Mouse (Mus musculus): ENCODE measurements at regions not wholly inside any gene's neighbourhood (a gene's known extent, or its start where the extent isn't known, plus 50 kb on each side); places are given as distances from the start of the nearest gene placed in this dataset.

GRCm38 (mm10) chr13:111044328-111045002 is 210.3 kb upstream of the Actbl2 start:
- Histone ChIP-seq H3K9ac (ENCODE audit: insufficient read depth, low read depth, low read length, poor library complexity, severe bottlenecking) (no peak overlapping the region), H3K9me3 (ENCODE audit: control insufficient read depth, insufficient read depth, low read depth, low read length) (no peaks in the 10 kb centered on the region), H3K36me3 (ENCODE audit: control insufficient read depth, insufficient read depth, low read length, poor library complexity, severe bottlenecking) (no peaks in the 10 kb centered on the region), H3K4me3 (ENCODE audit: insufficient read depth in 1 of 2, low read depth in 1 of 2, low read length in 2 of 2, poor library complexity in 1 of 2, severe bottlenecking in 1 of 2) (no peak overlapping the region), H3K27ac (ENCODE audit: insufficient read depth, low read depth, low read length, poor library complexity, severe bottlenecking) (no peak overlapping the region), H3K4me1 (ENCODE audit: control insufficient read depth in 2 of 2, insufficient read depth in 2 of 2, low read length in 2 of 2, poor library complexity in 1 of 2) (no peaks in the 10 kb centered on the region)
- no peak for DNase-seq (ENCODE audit: low read depth, low spot score)
- in situ Hi-C loops (cut with MboI; ENCODE audit: low sequenced_read_pairs in 2 of 2, unreplicated experiment in 2 of 2) = no loop called here
- no peak for TF ChIP-seq HCFC1 (IDR thresholded peaks at IDR 0.05; ENCODE audit: borderline replicate concordance, insufficient read depth, low read length)

- TF ChIP-seq HCFC1 (IDR thresholded peaks at IDR 0.05; ENCODE audit: borderline replicate concordance, insufficient read depth, low read length) (no peak), CHD2 (IDR thresholded peaks at IDR 0.05; ENCODE audit: low read depth, low read length) (no peak), MAFK (IDR thresholded peaks at IDR 0.05; ENCODE audit: insufficient read depth, low read depth, low read length) (no peak), ZNF384 (IDR thresholded peaks at IDR 0.05; ENCODE audit: low read depth, low read length) (no peak), ZC3H11A (IDR thresholded peaks at IDR 0.05; ENCODE audit: borderline replicate concordance, low read depth, low read length) (no peak)
- Histone ChIP-seq H3K4me3 (ENCODE audit: insufficient read depth in 1 of 2, low read depth in 1 of 2, low read length in 2 of 2, poor library complexity in 1 of 2, severe bottlenecking in 1 of 2) (no peak overlapping the region), H3K9ac (ENCODE audit: insufficient read depth, low read depth, low read length, poor library complexity, severe bottlenecking) (no peak overlapping the region), H3K27ac (ENCODE audit: insufficient read depth, low read depth, low read length, poor library complexity, severe bottlenecking) (no peak overlapping the region), H3K36me3 (ENCODE audit: control insufficient read depth, insufficient read depth, low read length, poor library complexity, severe bottlenecking) (no peaks in the 10 kb centered on the region), H3K9me3 (ENCODE audit: control insufficient read depth, insufficient read depth, low read depth, low read length) (no peaks in the 10 kb centered on the region), H3K4me1 (ENCODE audit: control insufficient read depth in 2 of 2, insufficient read depth in 2 of 2, low read length in 2 of 2, poor library complexity in 1 of 2) (no peaks in the 10 kb centered on the region)
- no peak for DNase-seq (ENCODE audit: low read depth, low spot score)
- in situ Hi-C loops (cut with MboI; ENCODE audit: low sequenced_read_pairs in 2 of 2, unreplicated experiment in 2 of 2) = no loop called here
Observed at GRCm38 (mm10) chr13:111050097-111050496, 204.7 kb upstream of the Actbl2 start.

GRCm38 (mm10) chr13:111055817-111056216 is 199.0 kb upstream of the Actbl2 start:
- TF ChIP-seq ZC3H11A (IDR thresholded peaks at IDR 0.05; ENCODE audit: borderline replicate concordance, low read depth, low read length) = no peak
- TF ChIP-seq MAFK (IDR thresholded peaks at IDR 0.05; ENCODE audit: insufficient read depth, low read depth, low read length) = no peak
- no peak for TF ChIP-seq HCFC1 (IDR thresholded peaks at IDR 0.05; ENCODE audit: borderline replicate concordance, insufficient read depth, low read length)
- no peak for TF ChIP-seq CHD2 (IDR thresholded peaks at IDR 0.05; ENCODE audit: low read depth, low read length)
- no peak for TF ChIP-seq ZNF384 (IDR thresholded peaks at IDR 0.05; ENCODE audit: low read depth, low read length)
- H3K9ac ChIP-seq (ENCODE audit: insufficient read depth, low read depth, low read length, poor library complexity, severe bottlenecking) = no peak overlapping the region

GRCm38 (mm10) chr13:111087753-111088152 is 167.1 kb upstream of the Actbl2 start:
- TF ChIP-seq CHD2 (IDR thresholded peaks at IDR 0.05; ENCODE audit: low read depth, low read length) = no peak
- no peak for TF ChIP-seq MAFK (IDR thresholded peaks at IDR 0.05; ENCODE audit: insufficient read depth, low read depth, low read length)
- no peak for TF ChIP-seq ZC3H11A (IDR thresholded peaks at IDR 0.05; ENCODE audit: borderline replicate concordance, low read depth, low read length)
- TF ChIP-seq HCFC1 (IDR thresholded peaks at IDR 0.05; ENCODE audit: borderline replicate concordance, insufficient read depth, low read length) = no peak
- no peak for TF ChIP-seq ZNF384 (IDR thresholded peaks at IDR 0.05; ENCODE audit: low read depth, low read length)
- in situ Hi-C loops (cut with MboI; ENCODE audit: low sequenced_read_pairs in 2 of 2, unreplicated experiment in 2 of 2) = no loop called here
- H3K4me3 ChIP-seq (ENCODE audit: insufficient read depth in 1 of 2, low read depth in 1 of 2, low read length in 2 of 2, poor library complexity in 1 of 2, severe bottlenecking in 1 of 2) = no peak overlapping the region
- no peak overlapping the region for H3K27ac ChIP-seq (ENCODE audit: insufficient read depth, low read depth, low read length, poor library complexity, severe bottlenecking)
- no peaks in the 10 kb centered on the region for H3K4me1 ChIP-seq (ENCODE audit: control insufficient read depth in 2 of 2, insufficient read depth in 2 of 2, low read length in 2 of 2, poor library complexity in 1 of 2)
- no peak for DNase-seq (ENCODE audit: low read depth, low spot score)
- H3K9me3 ChIP-seq (ENCODE audit: control insufficient read depth, insufficient read depth, low read depth, low read length) = no peaks in the 10 kb centered on the region
- H3K9ac ChIP-seq (ENCODE audit: insufficient read depth, low read depth, low read length, poor library complexity, severe bottlenecking) = no peak overlapping the region
- H3K36me3 ChIP-seq (ENCODE audit: control insufficient read depth, insufficient read depth, low read length, poor library complexity, severe bottlenecking) = no peaks in the 10 kb centered on the region

More at GRCm38 (mm10) chr13:111055817-111056216, 199.0 kb upstream of the Actbl2 start:
- no peak for DNase-seq (ENCODE audit: low read depth, low spot score)
- H3K36me3 ChIP-seq (ENCODE audit: control insufficient read depth, insufficient read depth, low read length, poor library complexity, severe bottlenecking) = no peaks in the 10 kb centered on the region
- H3K27ac ChIP-seq (ENCODE audit: insufficient read depth, low read depth, low read length, poor library complexity, severe bottlenecking) = no peak overlapping the region
- in situ Hi-C loops (cut with MboI; ENCODE audit: low sequenced_read_pairs in 2 of 2, unreplicated experiment in 2 of 2) = no loop called here
- no peaks in the 10 kb centered on the region for H3K9me3 ChIP-seq (ENCODE audit: control insufficient read depth, insufficient read depth, low read depth, low read length)
- no peak overlapping the region for H3K4me3 ChIP-seq (ENCODE audit: insufficient read depth in 1 of 2, low read depth in 1 of 2, low read length in 2 of 2, poor library complexity in 1 of 2, severe bottlenecking in 1 of 2)
- H3K4me1 ChIP-seq (ENCODE audit: control insufficient read depth in 2 of 2, insufficient read depth in 2 of 2, low read length in 2 of 2, poor library complexity in 1 of 2) = no peaks in the 10 kb centered on the region

- H3K4me1 ChIP-seq (ENCODE audit: control insufficient read depth in 2 of 2, insufficient read depth in 2 of 2, low read length in 2 of 2, poor library complexity in 1 of 2) = no peaks in the 10 kb centered on the region
- no peaks in the 10 kb centered on the region for H3K36me3 ChIP-seq (ENCODE audit: control insufficient read depth, insufficient read depth, low read length, poor library complexity, severe bottlenecking)
- no peak overlapping the region for H3K4me3 ChIP-seq (ENCODE audit: insufficient read depth in 1 of 2, low read depth in 1 of 2, low read length in 2 of 2, poor library complexity in 1 of 2, severe bottlenecking in 1 of 2)
- no peak overlapping the region for H3K27ac ChIP-seq (ENCODE audit: insufficient read depth, low read depth, low read length, poor library complexity, severe bottlenecking)
- no peak overlapping the region for H3K9ac ChIP-seq (ENCODE audit: insufficient read depth, low read depth, low read length, poor library complexity, severe bottlenecking)
- no peaks in the 10 kb centered on the region for H3K9me3 ChIP-seq (ENCODE audit: control insufficient read depth, insufficient read depth, low read depth, low read length)
- TF ChIP-seq CHD2 (IDR thresholded peaks at IDR 0.05; ENCODE audit: low read depth, low read length) = no peak
- no peak for TF ChIP-seq HCFC1 (IDR thresholded peaks at IDR 0.05; ENCODE audit: borderline replicate concordance, insufficient read depth, low read length)
- TF ChIP-seq ZNF384 (IDR thresholded peaks at IDR 0.05; ENCODE audit: low read depth, low read length) = no peak
- TF ChIP-seq MAFK (IDR thresholded peaks at IDR 0.05; ENCODE audit: insufficient read depth, low read depth, low read length) = no peak
- TF ChIP-seq ZC3H11A (IDR thresholded peaks at IDR 0.05; ENCODE audit: borderline replicate concordance, low read depth, low read length) = no peak
- in situ Hi-C loops (cut with MboI; ENCODE audit: low sequenced_read_pairs in 2 of 2, unreplicated experiment in 2 of 2) = no loop called here
- no peak for DNase-seq (ENCODE audit: low read depth, low spot score)
Observed at GRCm38 (mm10) chr13:111096071-111096470, 158.7 kb upstream of the Actbl2 start.

Measured in ES-E14 (cell line).